Mouse (Mus musculus) neural tube, embryonic 13.5 days (tissue): ENCODE results near the gene 4933427D14Rik. TPM values are rescaled to one million over a fixed set of nuclear protein-coding genes. Genes with fewer than 3 reads are reported as not detected.
A peak's percentile ranks its signal among the peaks of the same experiment; 100 is the strongest.

Source experiments
- ATAC-seq: fragments of 200-750 bp; cut with Nextera tagmentation; 2 replicates; pipeline ENCODE4 v1.8.0; 2017; ENCODE audit warnings: low read depth, mild to moderate bottlenecking, moderate TSS enrichment, moderate library complexity
- H3K27ac ChIP-seq: fragments of 300-500 bp; sonication (generic); replicated peaks from 2 replicates; pipeline ENCODE4 v1.5.1; 2015; ENCODE audit warnings: moderate library complexity, mild to moderate bottlenecking, inconsistent platforms
- H3K27me3 ChIP-seq: fragments of 300-500 bp; sonication (generic); 2 replicates; pipeline ENCODE4 v1.6.1; 2015; ENCODE audit warnings: mild to moderate bottlenecking, inconsistent platforms
- H3K36me3 ChIP-seq: fragments of 300-500 bp; sonication (generic); 2 replicates; pipeline ENCODE4 v1.6.1; 2015; ENCODE audit warnings: mild to moderate bottlenecking, inconsistent platforms
- H3K4me1 ChIP-seq: fragments of 300-500 bp; sonication (generic); replicated peaks from 2 replicates; pipeline ENCODE4 v1.6.1; 2015; ENCODE audit warnings: inconsistent platforms
- H3K4me2 ChIP-seq: fragments of 300-500 bp; sonication (generic); 2 replicates; pipeline ENCODE4 v1.6.1; 2015; ENCODE audit warnings: inconsistent platforms, mild to moderate bottlenecking, moderate library complexity
- H3K4me3 ChIP-seq: fragments of 300-500 bp; sonication (generic); 2 replicates; pipeline ENCODE4 v1.5.1; 2015; ENCODE audit warnings: mild to moderate bottlenecking, inconsistent platforms
- H3K9ac ChIP-seq: fragments of 300-500 bp; sonication (generic); 2 replicates; pipeline ENCODE4 v1.6.1; 2015; ENCODE audit warnings: moderate library complexity, mild to moderate bottlenecking, inconsistent platforms
- H3K9me3 ChIP-seq: fragments of 300-500 bp; sonication (generic); 2 replicates; pipeline ENCODE4 v1.6.1; 2016; ENCODE audit warnings: inconsistent platforms
- WGBS: fragments of 180-500 bp; shearing (Covaris S2); methylation state at CpG from one replicate; pipeline ENCODE4 v1.1.7; 2015; 5-methylcytosine and 5-hydroxymethylcytosine counted together
- polyA plus RNA-seq: library from polyadenylated mRNA; unstranded; fragments of >200 nt; fragmentation: Nextera tagmentation; extraction: Ambion mirVana; gene quantifications from 2 replicates; pipeline ENCODE4 v1.2.1, GENCODE M21; 2015

4933427D14Rik gene
- polyA plus RNA-seq, 1 experiment from 2014 or later, result 17.8 TPM

DNA sequence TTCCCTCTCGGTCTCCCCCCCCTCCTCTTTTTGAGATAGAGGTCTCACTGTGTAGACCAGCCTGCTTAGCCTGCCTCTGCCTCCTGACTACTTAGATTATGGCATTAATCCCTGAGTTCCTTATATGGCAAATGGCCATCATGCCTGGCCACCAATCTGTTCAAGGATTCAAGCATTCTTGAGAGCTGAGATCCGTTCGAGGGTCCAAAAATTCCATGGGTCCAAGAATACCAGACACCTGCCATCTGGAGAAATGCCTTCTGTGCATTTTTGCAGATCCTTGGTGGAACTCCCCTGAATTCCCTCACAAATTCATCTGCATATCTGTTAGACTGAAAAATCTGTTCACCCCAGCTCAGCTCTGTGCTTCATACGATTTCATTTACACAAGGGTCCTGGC lies 16.2 kb upstream of the 4933427D14Rik start:
- no peak overlapping the region for H3K4me3 ChIP-seq
- no peak overlapping the region for H3K4me2 ChIP-seq
- WGBS, result 91% methylated on average over 4 of the region's 4 CpGs
- no peak for ATAC-seq
- peaks cover 10% of the 10 kb centered on the region for H3K4me1 ChIP-seq
- H3K36me3 ChIP-seq, result peaks cover 4% of the 10 kb centered on the region; the same call in 1 of the 2 replicates
- no peaks in the 10 kb centered on the region for H3K27me3 ChIP-seq
- no peak overlapping the region for H3K27ac ChIP-seq
- H3K9me3 ChIP-seq, result no peaks in the 10 kb centered on the region
- no peak overlapping the region for H3K9ac ChIP-seq

DNA sequence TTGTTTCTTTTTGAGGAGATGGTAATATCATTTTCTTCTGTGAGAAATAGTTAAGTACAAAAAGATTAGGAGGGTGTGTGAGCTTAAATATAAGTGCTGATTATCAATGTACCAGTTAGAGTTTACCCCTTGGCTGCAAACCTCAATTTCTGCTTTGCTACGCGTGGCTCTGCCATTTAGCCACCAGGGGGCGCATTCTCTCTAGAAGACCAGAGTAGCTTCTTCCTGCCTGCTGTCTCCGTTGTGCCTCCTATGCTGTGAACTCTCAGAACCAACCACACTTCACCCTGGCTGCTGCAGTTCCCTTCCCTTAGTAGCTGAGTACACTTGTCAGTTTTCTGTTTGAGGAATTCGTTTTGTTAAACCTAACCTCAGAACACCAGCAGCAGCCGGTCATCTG lies 14.0 kb upstream of the 4933427D14Rik start:
- 15% methylated on average over 6 of the region's 6 CpGs for WGBS
- no peak overlapping the region for H3K4me2 ChIP-seq
- H3K27me3 ChIP-seq, result no peaks in the 10 kb centered on the region
- H3K4me3 ChIP-seq, result no peak overlapping the region
- no peak overlapping the region for H3K27ac ChIP-seq
- no peak for ATAC-seq
- peaks cover 19% of the 10 kb centered on the region for H3K4me1 ChIP-seq
- no peaks in the 10 kb centered on the region for H3K9me3 ChIP-seq
- peaks cover 4% of the 10 kb centered on the region for H3K36me3 ChIP-seq
- H3K9ac ChIP-seq, result no peak overlapping the region

DNA sequence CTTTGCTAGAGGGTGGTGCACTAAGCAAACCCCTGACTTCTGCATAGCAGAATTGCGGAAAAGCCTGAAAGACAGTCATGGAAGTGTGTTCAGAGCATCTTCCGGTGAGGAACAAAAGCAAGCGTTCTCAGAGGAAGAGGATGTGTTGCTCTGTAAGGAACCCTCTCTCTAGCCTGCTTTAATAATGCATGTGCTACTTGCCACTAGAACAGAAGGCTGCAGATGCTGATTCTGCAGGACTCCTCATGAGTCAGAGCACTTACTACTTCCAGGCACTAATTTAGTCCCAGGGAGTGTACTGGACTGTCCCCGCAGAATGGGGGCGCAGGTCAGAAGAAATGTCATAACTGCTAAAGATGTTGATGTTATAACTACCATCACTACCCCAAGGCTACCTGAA lies 9.9 kb upstream of the 4933427D14Rik start:
- Histone ChIP-seq H3K9ac (peak overlapping the region; percentile 55), H3K4me3 (no peak overlapping the region), H3K4me1 (peaks cover 36% of the 10 kb centered on the region), H3K9me3 (no peaks in the 10 kb centered on the region), H3K36me3 (peaks cover 15% of the 10 kb centered on the region), H3K27me3 (no peaks in the 10 kb centered on the region), H3K4me2 (peak overlapping the region; percentile 82), H3K27ac (no peak overlapping the region)
- no peak for ATAC-seq
- WGBS, result 86% methylated on average over 5 of the region's 5 CpGs

DNA sequence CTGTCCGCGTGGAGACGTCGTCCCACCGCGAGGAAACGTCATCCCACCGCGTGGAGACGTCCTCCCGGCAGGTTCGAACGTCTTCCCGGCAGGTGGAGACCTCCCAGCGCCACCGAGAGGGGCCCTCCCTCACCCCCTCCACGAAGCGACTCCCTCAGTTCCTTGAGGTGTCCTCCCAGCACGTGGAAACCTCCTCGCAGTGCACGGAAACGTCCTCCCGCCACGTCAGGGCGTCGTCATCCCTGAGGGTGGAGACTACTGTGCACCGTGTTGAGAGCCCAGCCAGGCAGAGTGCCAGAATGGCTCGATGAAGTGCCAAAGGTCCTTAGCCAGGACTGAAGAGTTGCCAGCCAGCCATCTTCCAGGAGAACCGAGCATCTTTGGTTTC lies 8.1 kb upstream of the 4933427D14Rik start, which contains the start of gene Med31:
Gene Med31, minus strand, starts transcription at position 183 of the 388 bp plus-strand sequence.
- H3K27me3 ChIP-seq, result no peaks in the 10 kb centered on the region
- H3K4me2 ChIP-seq, result peak within 1 kb of the TSS; percentile 82
- peak within 1 kb of the TSS; percentile 84 for H3K4me3 ChIP-seq
- H3K9ac ChIP-seq, result peak within 1 kb of the TSS; percentile 86
- H3K27ac ChIP-seq, result peak within 1 kb of the TSS; percentile 90
- peak; percentile 91 for ATAC-seq
- WGBS, result under 1% methylated on average over 29 of the region's 29 CpGs
- peaks cover 36% of the 10 kb centered on the region for H3K4me1 ChIP-seq
- H3K36me3 ChIP-seq, result peaks cover 32% of the 10 kb centered on the region
- H3K9me3 ChIP-seq, result no peaks in the 10 kb centered on the region

DNA sequence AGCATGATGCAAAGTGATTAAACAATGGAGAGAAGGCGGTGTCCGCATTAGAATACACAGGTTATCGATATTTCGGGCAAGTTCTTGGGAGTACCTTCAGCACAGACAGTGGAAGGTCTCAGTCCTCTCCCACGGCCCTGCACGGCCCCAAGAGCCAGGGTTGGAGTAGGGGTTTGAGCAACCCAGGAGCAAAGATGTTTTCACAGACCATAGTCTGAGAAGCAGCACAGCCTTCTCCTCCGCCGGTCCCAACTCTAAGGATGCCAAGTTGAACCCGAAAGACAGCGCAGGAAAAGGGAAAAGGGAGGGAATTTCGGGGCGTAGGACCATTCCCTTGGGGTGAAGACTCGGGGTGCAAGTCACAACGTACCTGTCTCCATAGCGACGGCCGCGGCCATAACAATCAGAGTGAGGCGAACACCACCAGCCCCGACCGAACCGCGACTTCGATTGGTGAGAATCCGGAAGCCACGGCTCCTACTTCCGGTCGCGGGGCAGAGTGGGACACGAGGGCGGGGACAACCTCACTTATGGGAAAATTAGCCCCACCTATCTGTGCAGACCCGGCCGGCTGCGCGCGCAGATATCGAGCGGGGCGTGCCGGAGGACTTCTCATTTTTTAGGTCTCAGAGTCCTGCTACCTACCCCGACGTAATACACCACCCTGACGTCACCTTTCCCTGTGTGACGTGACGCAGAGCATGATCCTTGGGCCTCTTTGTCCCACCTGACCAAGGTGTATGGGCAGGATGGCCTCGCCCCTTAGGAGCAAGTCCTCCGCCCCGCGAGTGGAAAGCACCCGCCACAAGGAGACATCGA lies 7.5 kb upstream of the 4933427D14Rik start:
- no peaks in the 10 kb centered on the region for H3K27me3 ChIP-seq
- H3K9ac ChIP-seq, result peak overlapping the region; percentile 86
- peaks cover 36% of the 10 kb centered on the region for H3K4me1 ChIP-seq
- H3K4me2 ChIP-seq, result peak overlapping the region; percentile 82
- peak; percentile 97 for ATAC-seq
- peak overlapping the region; percentile 90 for H3K27ac ChIP-seq
- 1% methylated on average over 51 of the region's 51 CpGs for WGBS
- no peaks in the 10 kb centered on the region for H3K9me3 ChIP-seq
- H3K4me3 ChIP-seq, result peak overlapping the region; percentile 84
- peaks cover 38% of the 10 kb centered on the region for H3K36me3 ChIP-seq

DNA sequence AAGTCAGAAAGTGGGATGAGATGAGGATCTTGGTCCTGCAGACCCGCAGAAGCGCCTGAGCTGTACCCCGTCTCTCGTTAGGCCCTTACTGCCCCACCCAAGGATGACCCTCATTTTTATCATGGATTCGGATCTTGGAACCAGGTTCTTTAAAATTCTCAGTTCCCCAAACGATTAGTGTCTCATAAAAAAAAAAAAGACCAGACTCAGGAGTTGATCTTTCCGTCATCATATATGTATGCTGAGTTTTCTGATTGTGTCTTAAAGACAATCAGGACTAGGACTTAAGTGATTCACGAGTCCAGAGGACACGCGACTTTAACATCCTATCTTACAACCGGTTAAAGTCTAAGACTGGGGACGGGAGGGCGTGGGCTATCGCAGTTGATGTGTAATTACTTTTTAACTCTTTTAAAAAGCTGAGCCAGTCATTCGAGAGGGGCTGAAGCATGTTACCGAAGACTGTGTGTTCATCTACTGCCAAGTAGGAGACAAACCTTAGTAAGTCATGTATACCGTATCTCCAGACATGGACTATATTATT lies 647 bp upstream of the 4933427D14Rik start:
- Histone ChIP-seq H3K4me1 (peaks cover 33% of the 10 kb centered on the region), H3K27ac (peak overlapping the region; percentile 81), H3K4me3 (peak overlapping the region; percentile 76), H3K36me3 (peaks cover 38% of the 10 kb centered on the region), H3K27me3 (no peaks in the 10 kb centered on the region), H3K9ac (peak overlapping the region; percentile 94), H3K4me2 (peak overlapping the region; percentile 88), H3K9me3 (no peaks in the 10 kb centered on the region)
- WGBS, result 17% methylated on average over 17 of the region's 17 CpGs
- ATAC-seq, result no peak

DNA sequence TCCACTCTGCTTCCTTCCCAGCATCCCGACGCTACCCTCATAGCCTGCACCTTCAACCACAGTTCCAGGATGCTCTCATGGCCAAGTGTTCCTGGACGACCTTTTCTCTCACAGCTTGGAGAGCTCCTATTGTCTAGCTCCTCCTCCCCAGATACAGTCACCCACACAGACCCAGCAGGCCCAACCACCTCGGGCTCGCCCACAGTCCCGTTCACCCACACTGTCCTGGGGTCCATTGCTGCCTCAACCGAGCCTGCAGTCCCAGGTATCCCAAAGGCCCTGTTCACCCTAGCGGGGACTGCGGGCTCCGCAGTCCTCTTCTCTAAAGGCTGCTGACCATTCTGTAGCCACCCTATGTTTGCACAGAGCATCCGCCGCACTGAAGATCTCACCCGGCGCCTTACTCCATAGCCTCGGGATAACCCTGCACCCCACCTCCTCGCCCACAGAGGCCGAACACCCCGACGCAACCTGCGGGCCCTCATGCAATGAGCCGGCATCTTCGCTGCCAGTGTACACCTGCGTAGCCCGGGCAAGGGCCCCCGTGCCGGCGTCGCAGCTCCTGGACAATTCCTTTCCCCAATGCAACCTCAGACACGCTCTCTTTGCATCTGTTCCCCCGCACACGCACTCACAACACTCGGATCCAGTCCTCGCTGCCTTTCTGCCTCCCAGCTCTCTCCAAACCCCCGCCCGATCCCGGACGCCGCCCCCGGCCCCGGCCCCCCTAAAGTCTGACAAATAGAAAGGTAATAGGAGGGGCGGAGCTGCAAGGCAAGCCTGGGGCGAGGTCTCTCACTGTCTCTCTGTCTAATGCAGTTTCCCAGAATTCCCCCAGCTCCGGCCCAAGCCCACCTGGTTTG lies 687 bp downstream of the 4933427D14Rik start, which contains the start of gene Gm43951:
Gene Gm43951, minus strand, starts transcription at position 500 of the 863 bp plus-strand sequence.
- peak; percentile 66 for ATAC-seq
- H3K9me3 ChIP-seq, result no peaks in the 10 kb centered on the region
- under 1% methylated on average over 43 of the region's 43 CpGs for WGBS
- peak within 1 kb of the TSS; percentile 94 for H3K9ac ChIP-seq
- peaks cover 34% of the 10 kb centered on the region for H3K36me3 ChIP-seq
- peaks cover 32% of the 10 kb centered on the region for H3K4me1 ChIP-seq
- peak within 1 kb of the TSS; percentile 88 for H3K4me2 ChIP-seq
- peak within 1 kb of the TSS; percentile 76 for H3K4me3 ChIP-seq
- H3K27me3 ChIP-seq, result no peaks in the 10 kb centered on the region
- H3K27ac ChIP-seq, result peak within 1 kb of the TSS; percentile 81

DNA sequence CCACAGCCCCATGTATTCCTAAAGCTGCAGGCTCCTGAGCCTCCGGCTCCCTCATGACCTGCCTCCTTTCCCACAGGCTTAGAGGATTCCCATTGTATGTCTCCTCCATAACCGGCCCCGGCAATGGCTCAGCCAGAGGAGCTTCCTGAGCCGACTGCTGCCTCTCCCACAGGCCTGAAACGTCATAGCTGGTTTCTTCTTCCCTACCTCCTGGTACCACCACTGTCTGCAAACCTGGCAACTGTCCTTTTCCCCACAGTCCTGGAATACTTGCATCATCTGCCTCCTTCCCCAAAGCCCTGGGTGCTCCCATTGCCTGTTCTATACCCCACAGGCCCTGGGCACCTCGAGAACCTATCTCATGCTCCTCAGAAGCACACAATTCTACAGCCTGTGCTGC lies 2.0 kb downstream of the 4933427D14Rik start:
- no peak for ATAC-seq
- Histone ChIP-seq H3K9me3 (no peaks in the 10 kb centered on the region), H3K4me3 (peak overlapping the region; percentile 76), H3K4me2 (peak overlapping the region; percentile 88), H3K27ac (no peak overlapping the region), H3K4me1 (peaks cover 32% of the 10 kb centered on the region), H3K36me3 (peaks cover 28% of the 10 kb centered on the region), H3K27me3 (no peaks in the 10 kb centered on the region), H3K9ac (peak overlapping the region; percentile 94)
- WGBS, result 84% methylated on average over 6 of the region's 6 CpGs

DNA sequence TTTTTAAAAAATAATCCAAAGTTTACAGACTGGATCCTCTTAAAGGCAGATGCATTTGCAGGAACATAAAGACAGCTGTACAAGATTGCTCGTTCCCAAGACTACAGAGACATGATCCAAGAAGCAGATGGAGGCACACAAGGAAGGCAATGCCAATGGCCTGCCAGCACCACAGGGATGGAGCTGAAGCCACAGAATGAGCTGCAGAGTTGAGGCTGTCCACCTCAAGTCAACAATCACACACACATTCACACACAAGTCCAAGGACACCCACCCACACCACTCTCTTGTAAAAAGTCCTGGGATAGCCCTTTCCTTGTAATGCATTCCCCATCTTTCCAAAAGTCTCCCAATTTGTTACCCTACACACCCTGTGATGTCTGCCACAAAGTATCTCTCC lies 3.8 kb downstream of the 4933427D14Rik start:
- Histone ChIP-seq H3K4me3 (no peak overlapping the region), H3K4me1 (peaks cover 32% of the 10 kb centered on the region), H3K9me3 (no peaks in the 10 kb centered on the region), H3K4me2 (no peak overlapping the region), H3K27ac (no peak overlapping the region), H3K9ac (no peak overlapping the region), H3K36me3 (peaks cover 24% of the 10 kb centered on the region), H3K27me3 (no peaks in the 10 kb centered on the region)
- no peak for ATAC-seq
- 70% methylated on average over 1 of the region's 1 CpGs for WGBS

DNA sequence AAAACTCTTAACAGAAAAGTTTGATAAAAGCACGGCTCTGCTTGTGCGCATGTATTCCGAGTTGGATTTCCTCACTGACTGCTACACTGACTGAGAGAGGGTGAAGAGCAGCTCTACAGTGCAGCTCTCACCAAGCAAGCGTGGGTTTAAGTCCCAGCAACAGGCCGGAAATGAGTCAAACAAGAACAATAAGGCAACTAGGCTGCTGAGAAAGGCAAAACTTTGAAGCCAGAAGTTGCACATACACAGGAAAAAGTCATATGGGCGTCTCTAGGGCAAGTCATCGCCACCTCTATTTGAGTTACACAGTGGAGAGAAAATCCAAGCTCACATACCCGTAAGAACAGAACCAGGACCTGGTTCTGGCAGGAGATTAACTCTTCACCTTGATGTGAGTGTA lies 10.8 kb downstream of the 4933427D14Rik start:
- no peak for ATAC-seq
- Histone ChIP-seq H3K4me2 (no peak overlapping the region), H3K4me3 (no peak overlapping the region), H3K27ac (no peak overlapping the region), H3K4me1 (no peaks in the 10 kb centered on the region), H3K27me3 (no peaks in the 10 kb centered on the region), H3K9me3 (no peaks in the 10 kb centered on the region), H3K36me3 (peaks cover 53% of the 10 kb centered on the region), H3K9ac (no peak overlapping the region)
- WGBS, result 83% methylated on average over 8 of the region's 8 CpGs

DNA sequence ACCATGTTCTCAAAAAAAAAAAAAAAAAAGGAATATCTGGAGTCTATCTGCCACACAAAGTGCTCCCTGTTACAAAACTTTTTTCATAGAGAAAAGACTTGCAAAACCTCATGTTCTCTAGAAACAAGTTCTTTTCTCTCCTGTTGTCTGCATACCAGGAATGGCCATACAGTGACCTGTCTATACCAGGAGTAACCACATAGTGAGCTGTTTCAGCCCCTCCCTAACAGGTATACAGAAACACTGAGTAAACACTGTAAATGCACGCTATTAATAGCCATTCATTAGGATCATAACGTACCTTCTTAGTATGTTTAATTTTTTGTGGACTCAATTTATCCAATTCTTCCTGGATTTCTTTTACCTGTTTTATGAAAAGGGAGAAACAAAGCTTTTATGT lies 13.0 kb downstream of the 4933427D14Rik start:
- Histone ChIP-seq H3K4me1 (no peaks in the 10 kb centered on the region), H3K4me3 (no peak overlapping the region), H3K4me2 (no peak overlapping the region), H3K27ac (no peak overlapping the region), H3K36me3 (peaks cover 65% of the 10 kb centered on the region), H3K9ac (no peak overlapping the region), H3K27me3 (no peaks in the 10 kb centered on the region), H3K9me3 (no peaks in the 10 kb centered on the region)
- no peak for ATAC-seq
- WGBS, result 93% methylated on average over 2 of the region's 2 CpGs

DNA sequence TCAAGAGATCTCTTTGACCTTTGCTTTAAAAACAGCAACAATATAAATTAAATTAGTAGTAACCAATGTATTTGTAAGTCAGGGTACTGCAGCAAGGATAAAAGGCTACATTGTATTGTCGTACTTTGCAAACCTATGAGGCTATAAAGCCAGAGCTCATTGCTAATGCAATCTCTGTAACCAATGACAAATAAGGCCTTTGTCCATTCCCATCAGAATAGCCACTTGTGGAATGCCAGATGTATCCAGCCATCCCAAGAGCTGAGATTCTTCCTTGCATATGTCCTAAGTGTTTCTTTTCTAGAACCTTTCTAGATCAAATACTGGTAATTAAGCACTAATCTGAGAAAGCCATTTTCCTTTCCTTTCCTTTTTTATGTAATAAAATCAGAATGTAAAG lies 16.4 kb downstream of the 4933427D14Rik start:
- Histone ChIP-seq H3K27me3 (no peaks in the 10 kb centered on the region), H3K4me1 (no peaks in the 10 kb centered on the region), H3K9ac (no peak overlapping the region), H3K9me3 (no peaks in the 10 kb centered on the region), H3K4me3 (no peak overlapping the region), H3K4me2 (no peak overlapping the region), H3K36me3 (peaks cover 66% of the 10 kb centered on the region), H3K27ac (no peak overlapping the region)
- WGBS, result 67% methylated on average over 1 of the region's 1 CpGs
- ATAC-seq, result no peak
